Mouse (Mus musculus): Measurements from ENCODE around the gene Golph3l.

Golph3l gene

DNA sequence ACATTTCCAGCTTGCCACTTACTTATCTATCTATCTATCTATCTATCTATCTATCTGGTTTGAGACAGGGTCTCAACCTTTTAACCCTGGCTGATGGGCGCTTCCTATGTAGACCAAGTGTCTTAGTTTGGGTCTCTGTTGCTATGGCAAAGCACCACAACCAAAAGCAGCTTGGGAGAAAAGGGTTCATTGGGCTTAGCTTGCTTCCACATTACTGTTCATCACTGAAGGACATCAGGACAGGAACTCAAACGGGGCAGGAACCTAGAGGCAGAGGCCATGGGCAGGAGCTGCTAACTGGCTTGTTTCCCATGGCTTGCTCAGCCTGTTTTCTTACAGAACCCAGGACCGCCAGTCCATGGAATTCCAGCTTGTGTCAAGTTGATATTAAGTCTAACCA lies 68.4 kb downstream of the Golph3l start:
- no peak for DNase-seq

DNA sequence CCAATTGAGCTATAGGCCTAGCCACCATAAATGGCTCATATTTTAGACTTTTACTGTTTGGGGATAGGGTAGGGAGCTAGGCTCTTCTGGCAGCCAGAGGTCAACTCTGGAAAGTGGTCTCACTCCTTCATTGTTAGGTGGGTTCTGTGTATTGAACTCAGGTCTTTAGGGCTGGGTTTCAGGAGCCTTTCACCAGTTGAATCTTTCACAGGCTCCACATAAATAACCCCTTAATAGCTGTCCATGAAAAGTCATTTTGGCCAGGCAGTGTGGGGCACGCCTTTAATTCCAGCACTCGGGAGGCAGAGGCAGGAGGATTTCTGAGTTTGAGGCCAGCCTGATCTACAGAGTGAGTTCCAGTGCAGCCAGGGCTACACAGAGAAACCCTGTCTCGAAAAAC lies 69.0 kb downstream of the Golph3l start:
- DNase-seq: no peak

DNA sequence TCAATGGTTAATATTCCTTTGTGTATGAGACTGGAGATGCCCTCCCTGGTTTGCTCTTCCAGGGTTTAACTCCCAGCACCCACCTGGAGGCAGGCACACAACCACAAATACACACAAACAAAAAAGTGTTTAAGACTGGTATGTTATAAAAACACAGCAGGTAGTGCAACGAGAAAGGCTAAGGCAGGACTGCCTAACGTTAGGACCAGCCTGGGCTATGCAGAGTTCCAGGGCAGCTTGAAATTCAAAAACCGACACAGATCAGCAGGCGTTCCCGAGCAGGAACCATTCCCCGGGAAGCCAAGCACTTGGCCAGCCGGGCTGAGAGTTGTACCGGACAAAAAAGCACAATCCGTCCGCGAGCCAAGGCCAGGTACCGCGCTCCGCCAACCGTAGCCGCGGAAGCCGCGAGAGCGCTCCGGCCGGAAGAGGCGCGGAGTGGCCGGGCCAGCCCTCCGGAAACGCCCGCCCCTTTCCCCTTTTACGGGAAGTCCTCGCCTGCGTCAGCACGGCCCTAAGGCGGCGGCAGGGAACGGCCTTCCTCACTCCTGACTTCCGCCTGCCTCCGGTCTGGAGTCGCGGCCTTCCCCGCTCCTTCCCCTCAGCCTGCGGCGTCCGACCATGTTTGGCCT lies 69.6 kb downstream of the Golph3l start, which contains the start of gene Mcl1:
Gene Mcl1, plus strand, starts transcription at position 553 of the 632 bp plus-strand sequence.
- peak; percentile 94 for DNase-seq

DNA sequence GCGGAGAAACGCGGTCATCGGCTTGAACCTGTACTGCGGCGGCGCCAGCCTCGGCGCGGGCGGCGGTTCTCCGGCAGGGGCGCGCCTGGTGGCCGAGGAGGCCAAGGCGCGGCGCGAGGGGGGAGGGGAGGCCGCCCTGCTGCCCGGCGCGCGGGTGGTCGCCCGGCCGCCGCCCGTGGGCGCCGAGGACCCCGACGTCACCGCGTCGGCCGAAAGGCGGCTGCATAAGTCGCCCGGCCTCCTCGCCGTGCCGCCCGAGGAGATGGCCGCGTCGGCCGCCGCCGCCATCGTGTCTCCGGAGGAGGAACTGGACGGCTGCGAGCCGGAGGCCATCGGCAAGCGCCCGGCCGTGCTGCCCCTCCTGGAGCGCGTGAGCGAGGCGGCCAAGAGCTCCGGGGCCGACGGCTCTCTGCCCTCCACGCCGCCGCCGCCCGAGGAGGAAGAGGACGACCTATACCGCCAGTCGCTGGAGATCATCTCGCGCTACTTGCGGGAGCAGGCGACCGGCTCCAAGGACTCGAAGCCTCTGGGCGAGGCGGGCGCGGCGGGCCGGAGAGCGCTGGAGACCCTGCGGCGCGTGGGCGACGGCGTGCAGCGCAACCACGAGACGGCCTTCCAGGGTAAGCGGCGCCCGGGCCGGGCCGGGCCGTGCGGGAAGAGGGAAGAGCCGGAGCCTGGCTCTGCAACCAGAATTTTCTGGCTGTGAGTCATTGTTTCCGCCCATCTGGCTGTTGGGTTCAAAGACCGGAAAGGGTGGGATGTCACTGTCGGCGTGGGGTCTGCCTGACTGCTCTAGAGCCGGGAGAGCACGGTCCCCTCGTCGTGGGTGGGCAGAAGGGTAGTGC lies 70.4 kb downstream of the Golph3l start:
- DNase-seq: peak; percentile 86

DNA sequence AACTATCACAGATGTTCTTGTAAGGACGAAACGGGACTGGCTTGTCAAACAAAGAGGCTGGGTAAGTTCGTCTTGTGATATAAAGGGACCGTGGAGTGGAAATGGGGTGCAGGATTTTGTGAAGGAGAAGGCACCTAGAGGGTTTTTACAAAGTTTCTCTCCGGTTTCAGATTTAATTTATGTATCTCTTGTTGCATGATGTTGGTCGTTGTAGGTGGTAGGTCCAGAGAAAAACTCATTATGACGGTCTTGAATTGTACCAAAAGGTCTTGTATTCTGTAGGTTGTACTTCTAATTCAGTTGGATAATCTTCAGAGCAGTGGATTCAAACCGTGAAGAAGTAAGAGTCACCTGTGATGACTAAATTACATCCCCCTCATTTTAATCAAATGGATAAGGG lies 71.2 kb downstream of the Golph3l start:
- no peak for DNase-seq

DNA sequence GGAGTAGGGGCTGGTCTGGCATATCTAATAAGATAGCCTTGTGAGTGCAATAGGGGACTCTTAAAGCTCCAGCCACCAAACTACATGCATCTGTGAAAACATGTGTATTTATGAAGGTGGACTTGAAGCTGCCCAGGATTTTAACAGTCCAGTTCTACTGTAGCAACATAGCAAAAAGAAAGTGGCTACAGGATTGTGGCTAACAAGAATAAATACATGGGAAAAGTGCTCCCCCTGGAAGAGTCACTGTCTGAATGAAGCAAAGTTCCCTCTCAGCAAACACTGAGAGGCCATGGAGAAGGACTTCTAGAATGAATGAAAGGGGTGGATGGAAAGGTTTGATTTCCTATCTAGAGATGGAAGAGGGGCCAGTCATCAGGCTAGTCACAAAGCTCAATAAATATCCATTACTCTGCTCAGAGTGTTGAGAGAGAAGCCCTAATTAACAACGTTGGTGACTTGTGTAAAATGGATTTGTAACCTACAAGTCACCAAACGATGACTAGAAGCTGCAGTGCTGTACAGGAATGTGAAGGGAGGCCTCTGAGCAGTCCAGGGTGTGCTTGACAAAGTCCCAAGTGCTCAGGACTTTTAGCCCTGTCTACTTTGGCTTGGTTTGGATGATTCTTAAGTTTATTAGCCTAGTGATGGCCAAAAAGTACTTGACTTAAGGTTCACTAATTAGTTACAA lies 72.2 kb downstream of the Golph3l start:
- DNase-seq: no peak

DNA sequence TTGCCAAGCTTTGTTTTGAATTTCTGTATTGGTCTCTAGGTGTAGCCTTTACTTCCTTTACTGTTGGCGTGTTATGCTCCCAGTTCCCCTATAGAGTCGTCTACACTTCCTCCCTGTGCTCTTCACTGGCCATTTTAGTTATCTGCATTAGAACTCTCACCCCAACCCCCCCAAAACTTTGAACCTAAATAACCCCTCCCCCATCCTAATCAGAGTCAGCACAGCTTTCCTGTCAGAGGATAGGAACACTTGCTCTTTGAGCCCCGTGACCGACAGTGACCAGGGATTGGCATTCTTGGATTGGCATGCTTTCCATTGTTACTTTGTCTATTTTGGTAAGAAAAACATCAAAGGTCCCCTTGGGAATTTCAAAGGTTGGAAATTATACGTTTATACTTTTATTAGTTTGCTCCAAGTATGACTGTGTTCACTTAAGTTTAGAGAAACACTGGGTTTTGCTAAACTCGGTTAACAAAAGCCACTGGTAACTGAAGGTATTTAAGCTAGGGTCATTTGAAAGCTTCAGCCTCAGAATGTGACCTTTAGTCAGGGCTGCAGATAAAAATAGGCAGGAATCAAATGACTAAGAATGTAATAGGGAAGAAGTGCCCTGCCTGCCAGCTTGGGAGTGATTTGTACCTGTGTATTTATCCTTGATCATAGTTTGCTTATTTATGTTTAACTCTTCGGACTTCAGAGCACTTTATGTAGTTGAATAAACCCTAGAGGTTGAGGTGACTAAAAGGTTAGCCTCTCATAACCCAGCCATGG lies 73.4 kb downstream of the Golph3l start:
- DNase-seq: peak; percentile 4

DNA sequence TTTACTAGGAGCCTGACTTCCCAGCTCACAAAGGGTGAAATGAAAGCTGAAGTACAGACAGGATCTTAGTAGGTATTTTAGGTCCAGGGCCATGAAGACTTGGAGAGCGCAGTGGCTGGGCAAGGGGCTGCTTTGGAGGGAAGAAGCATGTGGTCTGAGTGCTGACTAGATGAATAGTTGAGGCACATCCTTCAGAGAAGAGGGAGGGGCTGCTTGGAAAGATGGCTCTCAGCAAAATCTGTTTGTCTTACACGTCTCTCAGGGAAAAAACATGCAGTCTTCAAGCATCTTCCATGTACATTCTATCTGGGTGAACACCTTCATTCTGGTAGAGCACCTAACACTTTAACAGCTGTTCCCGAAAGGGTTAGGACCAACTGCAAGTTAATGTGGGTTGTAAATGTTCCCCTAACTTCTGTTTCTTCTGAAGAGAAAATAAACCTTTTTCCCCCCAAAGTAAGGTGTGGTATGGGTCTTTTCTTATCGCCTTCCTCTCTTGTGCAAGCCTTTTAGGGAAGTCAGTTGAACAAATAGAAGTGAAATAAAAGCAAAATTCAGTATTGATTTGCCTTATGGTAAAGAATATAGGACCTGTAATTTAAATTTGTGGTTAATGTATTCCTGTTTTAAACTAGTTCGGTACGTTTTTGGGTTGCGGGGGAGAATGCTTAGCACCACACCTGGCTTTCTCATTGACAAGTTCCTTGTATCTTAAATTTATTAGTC lies 74.2 kb downstream of the Golph3l start:
- peak; percentile 9 for DNase-seq

DNA sequence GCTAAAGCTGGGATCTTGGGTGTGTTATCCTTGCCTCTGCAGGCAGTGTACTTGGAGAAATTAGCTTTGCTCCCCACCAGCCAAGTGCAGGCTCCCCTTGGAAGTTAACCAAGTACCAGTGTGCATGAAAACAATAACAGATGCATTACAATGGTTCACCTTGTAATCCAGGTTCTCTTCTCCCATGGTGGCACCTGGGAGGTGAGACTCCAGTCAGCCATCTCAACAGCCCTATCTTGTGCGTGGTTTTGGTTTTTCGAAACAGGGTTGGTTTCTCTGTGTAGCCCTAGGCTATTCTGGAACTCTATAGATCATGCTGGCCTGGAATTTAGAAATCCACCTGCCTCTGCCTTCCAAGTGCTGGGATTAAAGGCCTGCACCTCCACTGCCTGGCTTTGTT lies 74.8 kb downstream of the Golph3l start:
- peak; percentile 4 for DNase-seq

DNA sequence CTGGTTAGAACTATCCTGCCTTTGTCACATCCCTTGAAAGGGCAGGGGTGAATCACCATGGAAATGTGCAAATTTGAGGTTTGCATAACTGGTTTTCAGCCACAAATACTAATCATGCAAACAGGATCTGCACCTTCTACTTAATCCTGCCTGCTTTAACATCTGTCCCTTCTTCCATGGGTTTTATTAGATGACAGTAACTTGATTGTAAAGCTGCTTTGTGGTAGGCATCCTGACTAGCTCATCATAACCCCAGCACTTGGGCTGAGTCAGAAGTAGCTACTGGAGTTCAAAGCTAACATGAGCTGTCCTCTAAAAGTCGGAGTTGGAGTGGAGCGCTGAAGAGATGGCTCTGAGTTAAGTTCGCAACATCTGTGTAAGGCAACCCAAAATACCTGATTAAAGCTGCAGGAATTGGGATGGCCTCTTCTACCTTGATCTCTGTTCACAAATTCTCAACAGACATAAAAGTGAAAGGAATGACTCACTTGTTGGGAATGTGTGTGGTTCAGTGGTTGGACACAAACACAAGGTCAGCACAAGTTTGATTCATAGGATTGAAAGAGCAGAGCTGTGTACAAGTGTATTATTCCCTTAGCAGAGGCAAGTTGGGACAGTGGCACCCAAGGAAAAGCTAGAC lies 75.4 kb downstream of the Golph3l start:
- DNase-seq: peak; percentile 6

DNA sequence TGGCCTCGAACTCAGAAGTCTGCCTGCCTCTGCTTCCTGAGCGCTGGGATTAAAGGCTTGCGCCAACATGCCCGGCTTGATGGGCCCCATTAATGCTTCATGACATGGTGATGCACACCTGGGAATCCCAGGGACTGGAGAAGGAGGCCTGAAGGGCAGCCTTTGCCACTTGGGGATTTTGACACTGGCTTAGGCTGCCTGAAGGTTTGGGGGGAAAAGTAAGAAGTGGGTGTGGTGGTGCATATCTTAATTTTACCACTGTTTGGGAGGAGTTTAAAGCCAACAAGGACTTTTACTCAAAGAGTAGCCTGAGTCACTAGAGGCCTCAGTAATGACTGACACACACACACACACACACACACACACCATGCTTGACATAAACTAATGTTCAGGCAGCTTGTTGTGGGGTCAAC lies 76.2 kb downstream of the Golph3l start:
- DNase-seq: peak; percentile 11

DNA sequence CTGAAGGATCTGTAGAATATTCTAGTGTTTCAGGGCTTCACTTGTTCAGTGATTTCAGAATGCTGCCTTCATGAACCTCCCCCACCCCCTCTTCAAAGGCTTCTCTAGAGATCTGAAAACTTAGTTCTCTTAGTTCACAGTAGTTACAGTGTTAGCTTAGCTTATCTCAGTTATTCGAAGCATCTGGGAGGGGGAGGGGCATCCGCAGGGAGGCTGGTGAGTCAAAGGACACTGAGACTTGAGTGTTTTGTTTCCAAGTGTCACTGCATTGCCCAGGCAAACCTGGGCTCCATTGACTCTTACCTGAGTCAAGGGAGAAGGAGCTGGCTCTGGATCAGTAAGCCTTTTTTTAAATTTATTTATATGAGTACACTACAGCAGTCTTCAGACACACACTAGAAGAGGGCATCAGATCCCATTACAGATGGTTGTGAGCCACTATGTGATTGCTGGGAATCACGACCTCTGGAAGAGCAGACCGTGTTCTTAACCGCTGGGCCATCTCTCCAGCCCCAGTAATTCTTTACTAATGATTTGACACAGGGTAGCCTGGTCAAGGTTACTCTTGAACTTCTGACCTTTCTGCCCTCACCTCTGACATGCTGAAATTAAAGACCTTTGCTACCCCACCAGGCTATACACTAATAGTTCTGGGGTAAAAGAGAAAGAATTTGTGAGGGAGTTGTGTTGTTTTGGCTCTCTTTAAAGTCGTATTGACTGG lies 77.5 kb downstream of the Golph3l start:
- DNase-seq: peak; percentile 89

DNA sequence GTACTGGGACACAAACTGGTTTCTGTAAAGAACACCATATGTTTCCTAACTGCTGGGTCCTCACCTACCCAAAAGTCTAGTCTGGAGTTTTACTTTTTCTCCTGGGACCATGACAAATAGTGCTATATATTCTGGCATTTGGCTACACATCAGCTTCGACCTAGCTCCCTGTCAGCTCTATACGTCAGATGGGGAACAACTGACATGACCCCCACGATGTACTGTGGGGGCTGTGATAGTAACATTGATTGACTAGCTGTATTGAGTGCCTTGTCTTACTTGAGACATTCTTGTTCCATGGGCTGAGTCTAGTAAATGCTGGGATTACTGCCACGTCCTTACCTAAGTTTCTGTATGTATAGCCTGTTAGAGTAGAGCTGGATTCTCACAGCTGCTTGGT lies 78.8 kb downstream of the Golph3l start:
- peak; percentile 5 for DNase-seq

DNA sequence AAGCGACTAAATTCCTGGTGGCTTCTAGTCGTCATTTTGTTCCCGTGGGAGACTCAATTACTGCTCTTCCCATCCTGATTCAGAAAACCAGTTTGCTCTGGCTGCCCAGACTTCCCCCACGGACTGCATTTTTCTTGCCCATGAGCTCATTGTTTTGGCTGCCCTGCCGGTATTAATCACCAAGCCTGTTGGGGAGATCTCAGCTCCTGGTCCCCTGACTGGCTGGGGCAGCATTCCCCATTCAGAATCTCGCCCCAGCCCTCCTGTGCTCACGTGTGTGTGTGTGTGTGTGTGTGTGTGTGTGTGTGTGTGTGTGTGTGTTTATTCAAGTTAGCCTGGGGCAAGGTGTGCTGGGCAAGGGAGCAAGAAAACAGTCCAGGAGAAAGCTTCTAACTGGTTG lies 79.3 kb downstream of the Golph3l start:
- DNase-seq: peak; percentile 24
